26 mouse cellular contexts compared by ENCODE assay signal in genomic region chr7:133911881-133912280, GRCm38 (mm10).
DNase-seq lines count a peak whose midpoint lies in the region; ATAC-seq and TF ChIP-seq lines count a peak whose summit lies in the region.
"Had no signal": no experiment of that assay in that cellular context is flagged by ENCODE, and none has a peak within 500 bp of the region (broad histone marks: within the 10 kb centered on the region; RNA-seq: fewer than 3 reads in every experiment).

No protein-coding gene starts in this region.

- no peaks in the 10 kb centered on the region for H3K27me3 ChIP-seq in forebrain, postnatal 0 days (ENCODE audit: insufficient read depth, low read length)
- H3K27me3 ChIP-seq in forebrain, embryonic 14.5 days (replicated peaks; ENCODE audit: control insufficient read depth, insufficient read depth, low read length), result no peaks in the 10 kb centered on the region
- H3K27me3 ChIP-seq: hindbrain, embryonic 12.5 days; megakaryocyte, embryonic 14.5 days; midbrain, embryonic 15.5 days; Patski had no signal

- H3K9me3 ChIP-seq in forebrain, postnatal 0 days (ENCODE audit: low read length), result no peaks in the 10 kb centered on the region
- no peaks in the 10 kb centered on the region for H3K9me3 ChIP-seq in forebrain, embryonic 14.5 days (replicated peaks; ENCODE audit: control insufficient read depth, low read length)
- H3K9me3 ChIP-seq: hindbrain, embryonic 12.5 days; midbrain, embryonic 15.5 days had no signal

- peak; percentile 18 for DNase-seq in forebrain, postnatal 0 days
- no peak for DNase-seq in forebrain, embryonic 14.5 days (ENCODE audit: low spot score)
- peak; percentile 62 to 68 for DNase-seq in right cerebral cortex, adult 2 months (ENCODE audit: low spot score in 2 of 2)
- DNase-seq in right cerebral cortex, postnatal 14 days, result no peak
- DNase-seq in left cerebral cortex, adult 9 months (ENCODE audit: low spot score in 2 of 2), result peak; percentile 46 to 69
- peak; percentile 71 for DNase-seq in telencephalon, adult 2 months (ENCODE audit: low read depth, low spot score)
- DNase-seq in gastrocnemius, postnatal 4 days (ENCODE audit: low spot score in 2 of 2), result no peak
- no peak for DNase-seq in adrenal gland, postnatal 36 days
- DNase-seq: adrenal gland, postnatal 14 days; cerebellum, adult 18-20 months; cerebellum, postnatal 36 days; heart, postnatal 14 days; kidney, adult 8-10 months; kidney, postnatal 14 days; liver; lung, postnatal 14 days; spleen, adult 18-20 months; thymus, adult 2 months had no signal

- H3K4me3 ChIP-seq in forebrain, postnatal 0 days (ENCODE audit: low read depth, low read length), result no peak overlapping the region
- H3K4me3 ChIP-seq in forebrain, embryonic 14.5 days (ENCODE audit: low read depth, low read length), result no peak overlapping the region
- H3K4me3 ChIP-seq: hindbrain, embryonic 12.5 days; megakaryocyte, embryonic 14.5 days; midbrain, embryonic 15.5 days; myocyte had no signal

- no peaks in the 10 kb centered on the region for H3K36me3 ChIP-seq in forebrain, postnatal 0 days (ENCODE audit: insufficient read depth)
- H3K36me3 ChIP-seq in forebrain, embryonic 14.5 days (ENCODE audit: control insufficient read depth, insufficient read depth, low read length), result no peaks in the 10 kb centered on the region
- H3K36me3 ChIP-seq: hindbrain, embryonic 12.5 days; midbrain, embryonic 15.5 days had no signal

- no peak for TF ChIP-seq CTCF in forebrain, postnatal 0 days (IDR thresholded peaks at IDR 0.05; ENCODE audit: low read depth)

- H3K4me1 ChIP-seq in forebrain, postnatal 0 days (ENCODE audit: insufficient read depth), result no peaks in the 10 kb centered on the region
- H3K4me1 ChIP-seq in forebrain, embryonic 14.5 days (ENCODE audit: control insufficient read depth, insufficient read depth, low read length), result no peaks in the 10 kb centered on the region
- H3K4me1 ChIP-seq: hindbrain, embryonic 12.5 days; megakaryocyte, embryonic 14.5 days; midbrain, embryonic 15.5 days had no signal

- WGBS in forebrain, postnatal 0 days, result 64% methylated on average over 3 of the region's 3 CpGs
- 89% methylated on average over 3 of the region's 3 CpGs for WGBS in forebrain, embryonic 14.5 days

- no peak overlapping the region for H3K9ac ChIP-seq in forebrain, postnatal 0 days
- no peak overlapping the region for H3K9ac ChIP-seq in forebrain, embryonic 14.5 days (ENCODE audit: low read length)
- H3K9ac ChIP-seq: hindbrain, embryonic 12.5 days; midbrain, embryonic 15.5 days had no signal

- ATAC-seq in forebrain, postnatal 0 days, result no peak
- no peak for ATAC-seq in forebrain, embryonic 14.5 days
- ATAC-seq: CD4-positive, CD25-positive, alpha-beta regulatory T cell, adult 4 months; inflammation-experienced regulatory T-cells, adult 6 months; midbrain, embryonic 15.5 days; Patski had no signal

- no peak overlapping the region for H3K4me2 ChIP-seq in forebrain, postnatal 0 days (ENCODE audit: low read depth)
- no peak overlapping the region for H3K4me2 ChIP-seq in forebrain, embryonic 14.5 days (ENCODE audit: low read length)
- H3K4me2 ChIP-seq: heart, embryonic 11.5 days; hindbrain, embryonic 12.5 days; midbrain, embryonic 15.5 days had no signal

- no peak overlapping the region for H3K27ac ChIP-seq in forebrain, postnatal 0 days (ENCODE audit: low read depth, low read length)
- H3K27ac ChIP-seq in forebrain, embryonic 14.5 days (ENCODE audit: low read depth, low read length), result no peak overlapping the region
- H3K27ac ChIP-seq: hindbrain, embryonic 12.5 days; midbrain, embryonic 15.5 days had no signal

Comparison
In these comparisons a context has a peak if more than half of its experiments do, and no peak if none do; other contexts are left out.
1. DNase-seq: peak in forebrain, postnatal 0 days (single experiment), right cerebral cortex, adult 2 months (2 of 2), left cerebral cortex, adult 9 months (2 of 2) and telencephalon, adult 2 months (single experiment); none in forebrain, embryonic 14.5 days (single experiment), right cerebral cortex, postnatal 14 days (single experiment), gastrocnemius, postnatal 4 days (0 of 2) and adrenal gland, postnatal 36 days (0 of 2).